Mouse (Mus musculus): ENCODE results near the gene Scamp4. TPM values are rescaled to one million over a fixed set of nuclear protein-coding genes. Genes with fewer than 3 reads are reported as not detected.

The Scamp4 gene
- polyA plus RNA-seq, 1 experiment from 2014 or later, result 63.7 TPM

DNA sequence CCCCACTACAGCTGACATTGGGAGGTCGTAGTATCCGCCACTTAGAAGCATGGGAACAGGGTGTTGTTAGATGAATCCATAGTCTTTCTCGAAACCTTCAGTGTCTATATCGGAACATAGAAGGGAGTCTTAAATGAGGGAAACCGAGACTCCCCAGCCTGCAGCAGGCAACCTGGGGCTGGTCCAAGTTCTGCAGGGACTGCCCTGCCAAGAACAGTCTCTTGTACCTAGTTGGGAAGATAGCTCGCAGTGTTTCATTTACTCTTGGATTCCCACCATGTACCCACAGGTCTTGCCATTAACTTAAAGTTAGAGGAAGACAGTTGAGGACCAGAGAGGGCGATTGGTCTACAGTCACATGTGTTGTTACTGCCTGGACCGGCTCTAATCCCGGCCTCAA lies 17.7 kb downstream of the Scamp4 start:
- no peak overlapping the region for H3K4me2 ChIP-seq
- H3K36me3 ChIP-seq (replicated peaks), result peaks cover 8% of the 10 kb centered on the region
- ATAC-seq (ENCODE audit: low FRiP score), result no peak
- H3K27ac ChIP-seq, result no peak overlapping the region
- H3K4me3 ChIP-seq (replicated peaks), result no peak overlapping the region
- no peaks in the 10 kb centered on the region for H3K9me3 ChIP-seq
- peaks cover 30% of the 10 kb centered on the region for H3K4me1 ChIP-seq
- WGBS, result 90% methylated on average over 9 of the region's 9 CpGs
- H3K9ac ChIP-seq, result no peak overlapping the region
- H3K27me3 ChIP-seq, result no peaks in the 10 kb centered on the region

DNA sequence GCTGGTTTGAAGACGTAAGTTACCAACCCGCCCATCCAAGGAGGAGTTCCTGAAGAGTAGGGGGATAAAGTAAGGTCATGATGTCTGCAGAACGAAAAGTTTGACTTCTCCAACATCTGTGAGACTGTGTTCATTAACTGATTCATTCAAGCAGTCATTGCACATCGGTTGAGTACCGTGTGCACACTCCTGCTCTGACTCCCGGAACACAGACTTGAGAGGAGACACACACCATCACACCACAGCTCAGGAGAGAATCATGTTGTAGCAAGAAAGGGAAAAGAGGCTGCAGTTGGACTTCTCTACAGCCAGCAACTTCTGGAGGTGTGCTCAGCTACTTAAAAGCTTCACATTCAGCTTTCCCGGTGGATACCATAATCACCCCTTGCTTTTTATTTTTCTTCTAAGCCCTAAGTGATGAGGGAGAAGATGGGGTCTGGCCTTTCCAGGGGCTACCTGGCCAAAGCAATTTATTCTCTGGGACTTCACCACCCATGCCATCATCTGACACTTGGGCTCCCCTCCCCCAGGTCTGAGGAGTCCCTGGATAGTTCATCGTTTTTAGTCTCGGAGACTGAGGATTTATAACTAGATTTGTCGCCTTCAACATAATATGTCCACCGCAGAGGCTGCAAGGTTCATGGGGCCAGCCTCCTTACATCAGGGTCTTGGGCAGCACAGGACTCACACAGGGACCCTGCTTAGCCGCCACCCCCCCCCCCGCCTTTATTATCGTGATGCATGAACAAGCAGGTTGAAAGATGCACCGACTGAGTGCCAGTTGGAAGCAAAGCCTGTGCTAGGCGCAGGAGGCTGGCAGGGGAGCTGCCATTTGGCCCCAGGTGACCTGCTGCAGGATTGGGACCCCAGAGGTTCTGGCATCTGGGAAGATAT lies 18.4 kb downstream of the Scamp4 start:
- peaks cover 5% of the 10 kb centered on the region; the same call in 1 of the 2 replicates for H3K36me3 ChIP-seq (replicated peaks)
- peak overlapping the region; percentile 95 for H3K27ac ChIP-seq
- H3K27me3 ChIP-seq, result no peaks in the 10 kb centered on the region
- H3K4me1 ChIP-seq, result peaks cover 31% of the 10 kb centered on the region
- 54% methylated on average over 16 of the region's 16 CpGs for WGBS
- peak overlapping the region; percentile 92 for H3K4me3 ChIP-seq (replicated peaks)
- peak overlapping the region; percentile 47 for H3K9ac ChIP-seq
- no peak for ATAC-seq (ENCODE audit: low FRiP score)
- peak overlapping the region; percentile 62 for H3K4me2 ChIP-seq
- no peaks in the 10 kb centered on the region for H3K9me3 ChIP-seq

DNA sequence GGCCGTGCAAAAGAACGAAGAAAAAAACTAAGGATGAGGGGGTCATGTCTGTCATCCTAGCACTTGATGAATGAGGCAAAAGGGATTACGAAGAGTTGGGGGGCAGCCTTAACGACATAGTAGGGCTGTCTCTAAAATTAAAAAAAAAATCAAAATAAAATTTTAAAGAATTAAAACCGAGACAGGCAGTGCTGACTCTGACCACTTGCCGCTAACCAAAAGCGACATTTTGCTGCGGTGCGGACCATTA lies 18.9 kb downstream of the Scamp4 start:
- Histone ChIP-seq H3K27me3 (no peaks in the 10 kb centered on the region), H3K27ac (peak overlapping the region; percentile 95), H3K9ac (peak overlapping the region; percentile 47), H3K4me1 (peaks cover 31% of the 10 kb centered on the region), H3K9me3 (no peaks in the 10 kb centered on the region), H3K4me3 (replicated peaks) (peak overlapping the region; percentile 92), H3K36me3 (replicated peaks) (0 out of 2 replicates have a peak, but pooled peaks cover 3% of the 10 kb centered on the region), H3K4me2 (peak overlapping the region; percentile 62)
- 5% methylated on average over 9 of the region's 9 CpGs for WGBS
- no peak for ATAC-seq (ENCODE audit: low FRiP score)

DNA sequence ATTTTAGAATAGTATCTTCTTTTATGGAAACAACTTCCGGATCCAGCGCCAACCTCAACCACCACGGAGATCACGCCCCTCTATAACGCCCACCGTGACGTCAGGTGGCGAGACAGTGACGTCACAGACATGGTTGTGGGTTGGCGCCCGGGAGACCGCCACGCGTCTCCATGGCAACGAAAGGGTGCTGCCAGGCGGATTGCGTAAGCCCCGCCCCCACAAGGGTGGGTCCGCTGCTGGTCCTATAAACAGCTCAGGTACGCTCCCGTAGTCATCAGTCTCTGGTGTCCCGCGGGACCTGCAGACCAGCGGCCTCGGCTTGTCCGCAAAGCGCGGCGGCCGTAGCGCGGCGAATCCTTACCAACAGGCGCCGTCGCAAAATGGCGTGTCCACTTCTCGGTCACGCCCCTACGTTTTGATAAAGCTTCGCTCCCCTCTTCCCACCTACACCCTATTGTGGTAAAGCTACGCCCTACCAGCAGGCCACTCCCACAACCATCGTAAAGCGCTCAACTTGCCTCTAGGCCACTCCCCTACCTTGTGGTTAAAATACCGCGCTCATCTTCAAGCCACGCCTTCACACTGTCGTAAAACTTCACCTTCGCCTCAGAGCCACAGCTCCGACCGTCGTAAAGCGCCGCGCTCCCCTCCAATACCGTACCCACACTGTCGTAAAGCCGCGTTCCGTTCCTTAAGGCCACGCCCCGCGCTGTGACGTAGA lies 19.4 kb downstream of the Scamp4 start:
- Histone ChIP-seq H3K27ac (peak overlapping the region; percentile 95), H3K9me3 (no peaks in the 10 kb centered on the region), H3K36me3 (replicated peaks) (0 out of 2 replicates have a peak, but pooled peaks cover 3% of the 10 kb centered on the region), H3K4me2 (peak overlapping the region; percentile 62), H3K4me1 (peaks cover 31% of the 10 kb centered on the region), H3K4me3 (replicated peaks) (peak overlapping the region; percentile 92), H3K27me3 (no peaks in the 10 kb centered on the region), H3K9ac (0 out of 2 replicates have a peak overlapping the region, but pooled peaks have one; percentile 95)
- ATAC-seq (ENCODE audit: low FRiP score), result peak; percentile 97
- under 1% methylated on average over 64 of the region's 64 CpGs for WGBS

DNA sequence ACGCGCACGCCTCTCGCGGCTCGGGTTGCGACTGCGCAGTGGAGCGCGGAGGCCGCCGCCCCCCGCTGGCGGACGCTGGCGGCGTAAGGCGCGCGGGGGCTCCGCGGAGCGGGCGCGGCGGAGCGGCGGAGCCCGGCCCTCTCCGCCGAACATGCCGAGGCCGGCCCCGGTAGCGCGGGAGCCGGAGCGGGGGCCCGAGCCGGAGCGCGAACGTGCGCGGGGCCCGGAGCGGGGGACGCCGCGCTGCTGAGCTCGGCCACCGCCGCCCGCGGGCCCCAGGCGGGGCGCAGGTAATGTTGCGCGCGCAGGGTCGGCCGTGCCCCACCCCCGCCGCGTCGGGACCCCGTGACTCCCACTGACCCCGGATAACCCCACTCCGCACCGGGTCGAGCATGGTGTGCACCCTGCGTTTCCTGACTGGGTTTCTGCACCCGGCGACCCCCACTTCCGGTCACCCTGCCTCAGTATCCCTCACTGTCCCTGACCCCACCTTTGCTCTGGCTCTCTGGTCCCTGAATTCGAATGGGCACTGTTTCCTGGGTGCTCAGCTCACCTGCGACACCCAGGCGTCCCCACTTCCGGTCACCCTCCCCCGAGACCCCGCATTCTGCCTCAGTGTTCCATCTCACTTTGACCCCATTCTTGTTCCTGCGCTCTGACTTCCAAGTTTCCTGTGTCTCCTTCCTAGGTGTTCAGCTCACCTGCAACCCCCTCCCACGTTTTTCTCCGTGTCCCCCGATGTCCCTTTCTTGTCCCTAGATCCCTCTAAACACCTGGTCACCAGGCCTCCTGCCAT lies 20.2 kb downstream of the Scamp4 start, which contains the start of gene Csnk1g2:
TSS of gene Csnk1g2 (plus strand) at position 178 of the 796 bp plus-strand sequence.
- Histone ChIP-seq H3K36me3 (replicated peaks) (0 out of 2 replicates have a peak, but pooled peaks cover 3% of the 10 kb centered on the region), H3K27me3 (no peaks in the 10 kb centered on the region), H3K27ac (peak within 1 kb of the TSS; percentile 95), H3K4me1 (peaks cover 37% of the 10 kb centered on the region), H3K9ac (peak within 1 kb of the TSS; percentile 95), H3K4me3 (replicated peaks) (peak within 1 kb of the TSS; percentile 92), H3K9me3 (no peaks in the 10 kb centered on the region), H3K4me2 (peak within 1 kb of the TSS; percentile 97)
- no peak; the same call in 1 of the 2 replicates for ATAC-seq (ENCODE audit: low FRiP score)
- WGBS, result under 1% methylated on average over 85 of the region's 85 CpGs

DNA sequence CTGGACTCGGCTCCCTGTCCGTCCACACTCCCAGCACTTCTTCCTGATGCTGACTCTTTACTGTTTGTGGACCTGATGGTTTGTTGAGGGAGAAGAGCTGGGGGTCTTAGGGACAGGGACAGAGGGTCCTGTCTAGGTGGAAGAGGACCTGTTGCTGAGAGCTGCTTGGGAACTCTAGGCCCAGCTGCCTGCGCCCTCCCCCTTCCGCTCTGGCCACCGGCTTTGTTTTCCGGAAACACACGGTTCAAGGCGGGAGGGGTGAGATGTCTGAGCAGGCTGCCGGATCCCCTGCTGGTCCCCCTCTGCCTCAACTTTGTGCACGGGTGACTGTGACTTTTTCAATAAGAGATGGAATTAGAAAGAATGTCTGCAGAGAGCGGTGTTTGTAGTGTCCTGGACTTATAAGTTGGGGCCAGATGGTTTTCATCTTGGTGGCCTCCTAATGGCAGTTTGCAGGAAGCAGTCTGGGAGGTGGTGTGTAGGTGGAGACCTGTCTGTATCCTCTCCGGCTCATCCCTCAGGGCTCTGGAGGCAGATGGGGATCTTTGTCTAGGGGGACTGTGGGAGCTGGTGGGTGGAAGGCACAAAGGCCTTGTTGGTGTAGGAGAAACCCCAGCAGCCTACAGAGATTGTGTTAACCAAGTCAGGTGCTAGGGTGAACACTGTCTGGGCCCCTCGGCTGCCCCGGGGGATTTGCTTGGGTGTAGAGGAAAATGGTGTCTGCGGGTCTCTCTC lies 21.0 kb downstream of the Scamp4 start:
- Histone ChIP-seq H3K9ac (peak overlapping the region; percentile 95), H3K27me3 (no peaks in the 10 kb centered on the region), H3K36me3 (replicated peaks) (0 out of 2 replicates have a peak, but pooled peaks cover 3% of the 10 kb centered on the region), H3K9me3 (no peaks in the 10 kb centered on the region), H3K4me1 (peaks cover 39% of the 10 kb centered on the region), H3K27ac (peak overlapping the region; percentile 95), H3K4me3 (replicated peaks) (peak overlapping the region; percentile 92), H3K4me2 (peak overlapping the region; percentile 97)
- no peak for ATAC-seq (ENCODE audit: low FRiP score)
- 19% methylated on average over 15 of the region's 15 CpGs for WGBS

DNA sequence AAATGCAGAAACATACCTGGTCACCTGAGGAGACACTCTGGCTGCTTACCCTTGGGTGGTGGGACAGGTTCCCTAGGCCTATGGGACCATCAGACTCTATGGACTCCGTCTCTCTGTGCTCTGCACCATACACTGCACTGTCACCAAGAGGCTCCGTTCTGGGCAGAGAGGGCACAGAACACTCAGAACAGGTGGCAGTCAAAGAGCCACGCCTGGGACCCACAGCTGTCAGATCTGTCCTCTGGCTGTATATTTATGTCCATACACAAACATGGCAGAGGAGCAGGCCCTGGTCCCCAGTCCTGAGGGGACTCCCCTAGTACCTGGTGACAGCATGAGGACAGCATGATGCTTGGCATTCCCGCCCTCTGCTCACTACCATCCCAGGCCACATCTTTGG lies 23.1 kb downstream of the Scamp4 start:
- no peak overlapping the region for H3K4me3 ChIP-seq (replicated peaks)
- 0 out of 2 replicates have a peak, but pooled peaks cover 3% of the 10 kb centered on the region for H3K36me3 ChIP-seq (replicated peaks)
- peaks cover 41% of the 10 kb centered on the region for H3K4me1 ChIP-seq
- no peak for ATAC-seq (ENCODE audit: low FRiP score)
- H3K27me3 ChIP-seq, result no peaks in the 10 kb centered on the region
- WGBS, result 85% methylated on average over 4 of the region's 4 CpGs
- no peak overlapping the region for H3K9ac ChIP-seq
- 0 out of 2 replicates have a peak overlapping the region, but pooled peaks have one; percentile 8 for H3K27ac ChIP-seq
- no peak overlapping the region for H3K4me2 ChIP-seq
- no peaks in the 10 kb centered on the region for H3K9me3 ChIP-seq

DNA sequence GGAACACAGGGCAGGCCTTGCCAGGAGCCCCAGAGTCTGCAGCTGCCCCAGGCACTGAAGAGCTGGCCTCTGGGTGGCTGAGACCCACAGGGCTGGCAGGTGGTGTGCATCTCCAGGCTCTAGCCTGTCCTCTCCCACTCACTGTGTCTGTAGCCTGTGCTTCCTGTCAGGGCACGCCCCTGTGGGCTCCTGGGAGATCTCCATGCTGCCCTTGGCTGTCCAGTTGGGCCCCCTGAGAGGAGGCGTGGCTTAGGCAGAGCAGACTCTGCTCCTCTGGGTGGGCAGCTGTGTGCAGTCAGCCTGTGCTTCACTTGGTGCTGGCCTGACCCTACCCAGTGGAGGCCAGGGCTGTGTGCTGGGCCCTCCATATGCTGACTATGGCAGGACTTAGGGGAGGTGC lies 25.0 kb downstream of the Scamp4 start:
- Histone ChIP-seq H3K36me3 (replicated peaks) (peaks cover 3% of the 10 kb centered on the region; the same call in 1 of the 2 replicates), H3K9me3 (no peaks in the 10 kb centered on the region), H3K27ac (no peak overlapping the region), H3K4me3 (replicated peaks) (no peak overlapping the region), H3K4me2 (no peak overlapping the region), H3K9ac (peak overlapping the region; percentile 21; the same call in 1 of the 2 replicates), H3K27me3 (no peaks in the 10 kb centered on the region), H3K4me1 (peaks cover 35% of the 10 kb centered on the region)
- WGBS, result 77% methylated on average over 2 of the region's 2 CpGs
- no peak for ATAC-seq (ENCODE audit: low FRiP score)

DNA sequence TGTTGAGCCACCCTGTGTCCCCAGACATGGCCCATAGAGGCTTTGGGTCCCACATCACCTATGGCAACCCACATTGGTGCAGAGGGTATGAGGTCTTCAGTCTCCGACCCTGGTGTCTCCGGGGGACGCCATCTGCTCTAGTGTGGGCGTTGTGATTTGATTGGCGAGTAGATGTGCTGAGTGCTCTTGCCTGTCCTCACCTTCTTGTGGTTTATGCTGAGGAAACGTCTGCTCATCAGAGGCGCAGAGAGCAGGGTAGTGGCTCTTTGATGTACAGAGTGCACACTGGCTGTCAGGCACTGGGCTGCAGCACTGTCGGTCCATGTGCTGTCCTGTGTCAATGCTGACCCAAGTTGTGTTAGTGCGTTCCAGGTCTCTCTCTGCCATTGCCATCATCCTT lies 26.3 kb downstream of the Scamp4 start:
- no peaks in the 10 kb centered on the region for H3K9me3 ChIP-seq
- no peak overlapping the region for H3K4me3 ChIP-seq (replicated peaks)
- WGBS, result 89% methylated on average over 9 of the region's 9 CpGs
- ATAC-seq (ENCODE audit: low FRiP score), result no peak
- H3K27ac ChIP-seq, result no peak overlapping the region
- peaks cover 26% of the 10 kb centered on the region for H3K4me1 ChIP-seq
- no peaks in the 10 kb centered on the region for H3K27me3 ChIP-seq
- H3K4me2 ChIP-seq, result no peak overlapping the region
- no peak overlapping the region for H3K9ac ChIP-seq
- peaks cover 5% of the 10 kb centered on the region for H3K36me3 ChIP-seq (replicated peaks)

DNA sequence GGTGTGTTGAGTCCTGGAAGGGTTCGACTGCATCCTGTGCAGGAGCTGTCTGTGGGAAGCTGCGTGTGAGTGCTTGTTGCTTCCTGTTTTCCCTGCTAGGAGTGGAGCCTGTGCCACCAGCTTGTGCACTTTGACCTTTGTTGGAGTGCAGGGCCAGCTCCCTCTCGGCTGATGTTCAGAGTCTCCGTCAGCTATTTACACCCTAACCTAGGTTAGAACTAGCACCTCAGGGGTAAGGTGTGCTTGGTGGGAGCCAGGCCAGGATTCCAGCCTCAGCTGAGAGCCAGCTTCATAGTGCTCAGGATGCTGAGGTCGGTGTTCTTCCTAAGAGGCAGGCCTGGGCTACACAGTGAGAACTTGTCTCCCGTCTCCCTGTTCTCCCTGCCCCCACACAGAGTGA lies 32.7 kb downstream of the Scamp4 start:
- Histone ChIP-seq H3K36me3 (replicated peaks) (peaks cover 66% of the 10 kb centered on the region), H3K27me3 (no peaks in the 10 kb centered on the region), H3K4me1 (no peaks in the 10 kb centered on the region; the same call in 1 of the 2 replicates), H3K27ac (no peak overlapping the region), H3K9me3 (no peaks in the 10 kb centered on the region), H3K4me2 (no peak overlapping the region), H3K9ac (no peak overlapping the region), H3K4me3 (replicated peaks) (no peak overlapping the region)
- WGBS, result 94% methylated on average over 6 of the region's 6 CpGs
- ATAC-seq (ENCODE audit: low FRiP score), result no peak

DNA sequence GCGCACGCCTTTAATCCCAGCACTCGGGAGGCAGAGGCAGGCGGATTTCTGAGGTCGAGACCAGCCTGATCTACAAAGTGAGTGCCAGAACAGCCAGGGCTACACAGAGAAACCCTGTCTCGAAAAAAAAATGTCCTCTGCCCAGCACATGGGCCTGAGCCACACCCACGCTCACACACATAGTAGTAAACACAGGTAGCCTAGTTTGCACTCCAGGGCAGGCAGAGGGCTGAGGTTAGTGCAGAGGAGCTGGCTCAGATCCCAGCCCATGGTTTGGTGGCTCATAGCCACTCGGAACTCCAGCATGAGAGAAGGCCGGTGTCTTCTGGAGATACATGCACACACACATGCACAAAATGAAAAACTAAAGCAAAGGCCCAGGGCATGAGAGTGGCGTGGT lies 44.3 kb downstream of the Scamp4 start:
- WGBS, result 91% methylated on average over 10 of the region's 10 CpGs
- no peak overlapping the region for H3K4me2 ChIP-seq
- ATAC-seq (ENCODE audit: low FRiP score), result no peak
- no peaks in the 10 kb centered on the region for H3K9me3 ChIP-seq
- H3K9ac ChIP-seq, result no peak overlapping the region
- no peaks in the 10 kb centered on the region for H3K27me3 ChIP-seq
- H3K4me3 ChIP-seq (replicated peaks), result no peak overlapping the region
- peaks cover 78% of the 10 kb centered on the region for H3K36me3 ChIP-seq (replicated peaks)
- H3K27ac ChIP-seq, result no peak overlapping the region
- H3K4me1 ChIP-seq, result no peaks in the 10 kb centered on the region
